In genomic region chr2:42261105-42262075, GRCm38 (mm10) we compare ENCODE assay signal across 30 mouse cellular contexts.
DNase-seq lines count a peak whose midpoint lies in the region; ATAC-seq and TF ChIP-seq lines count a peak whose summit lies in the region.
"Had no signal": no experiment of that assay in that cellular context is flagged by ENCODE, and none has a peak within 500 bp of the region (broad histone marks: within the 10 kb centered on the region; RNA-seq: fewer than 3 reads in every experiment).

No protein-coding gene starts in this region.

- 0 out of 2 replicates have a peak, but pooled peaks have one; percentile 60 for ATAC-seq in hindbrain, embryonic 12.5 days (ENCODE audit: low FRiP score)
- no peak for ATAC-seq in hindbrain, embryonic 14.5 days (ENCODE audit: low FRiP score)
- peak; percentile 11; the same call in 1 of the 2 replicates for ATAC-seq in lung, embryonic 14.5 days (ENCODE audit: insufficient read depth)
- ATAC-seq in midbrain, embryonic 13.5 days: peak; percentile 89
- peak; percentile 54; the same call in 1 of the 2 replicates for ATAC-seq in midbrain, embryonic 16.5 days
- ATAC-seq: activated CD4-positive, CD25-positive, alpha-beta regulatory T cell, adult 4 months; forebrain, embryonic 15.5 days; hindbrain, postnatal 0 days; inflammation-experienced regulatory T-cells, adult 6 months had no signal

- no peak overlapping the region for H3K9ac ChIP-seq in hindbrain, embryonic 12.5 days
- no peak overlapping the region for H3K9ac ChIP-seq in hindbrain, embryonic 14.5 days
- H3K9ac ChIP-seq in lung, embryonic 14.5 days: no peak overlapping the region
- H3K9ac ChIP-seq in midbrain, embryonic 13.5 days (replicated peaks): no peak overlapping the region
- H3K9ac ChIP-seq in midbrain, embryonic 16.5 days (ENCODE audit: low read depth, low read length): no peak overlapping the region
- H3K9ac ChIP-seq: embryonic facial prominence, embryonic 13.5 days; forebrain, embryonic 12.5 days; forebrain, embryonic 15.5 days; heart, embryonic 13.5 days had no signal

- no peaks in the 10 kb centered on the region for H3K4me1 ChIP-seq in hindbrain, embryonic 12.5 days
- H3K4me1 ChIP-seq in hindbrain, embryonic 14.5 days (replicated peaks; ENCODE audit: control insufficient read depth, insufficient read depth, low read length): no peaks in the 10 kb centered on the region
- H3K4me1 ChIP-seq in lung, embryonic 14.5 days (ENCODE audit: insufficient read depth): no peaks in the 10 kb centered on the region
- peaks cover 3% of the 10 kb centered on the region; the same call in 1 of the 2 replicates for H3K4me1 ChIP-seq in midbrain, embryonic 13.5 days (replicated peaks)
- H3K4me1 ChIP-seq in midbrain, embryonic 10.5 days: no peaks in the 10 kb centered on the region
- no peaks in the 10 kb centered on the region for H3K4me1 ChIP-seq in midbrain, embryonic 16.5 days (ENCODE audit: control insufficient read depth, insufficient read depth, low read length)
- H3K4me1 ChIP-seq: embryonic facial prominence, embryonic 10.5 days; embryonic facial prominence, embryonic 13.5 days; forebrain, embryonic 12.5 days; forebrain, embryonic 15.5 days; heart, embryonic 10.5 days had no signal

- no peak overlapping the region for H3K27ac ChIP-seq in hindbrain, embryonic 12.5 days
- H3K27ac ChIP-seq in hindbrain, embryonic 14.5 days: no peak overlapping the region
- H3K27ac ChIP-seq in lung, embryonic 14.5 days (ENCODE audit: low read depth): no peak overlapping the region
- no peak overlapping the region for H3K27ac ChIP-seq in midbrain, embryonic 13.5 days
- no peak overlapping the region for H3K27ac ChIP-seq in midbrain, embryonic 10.5 days (replicated peaks)
- no peak overlapping the region for H3K27ac ChIP-seq in midbrain, embryonic 16.5 days (ENCODE audit: low read length)
- H3K27ac ChIP-seq: embryonic facial prominence, embryonic 10.5 days; embryonic facial prominence, embryonic 13.5 days; forebrain, embryonic 12.5 days; forebrain, embryonic 15.5 days; heart, adult 2 months; heart, embryonic 10.5 days; heart, embryonic 13.5 days; hindbrain, postnatal 0 days had no signal

- H3K9me3 ChIP-seq in hindbrain, embryonic 12.5 days (replicated peaks): no peaks in the 10 kb centered on the region
- no peaks in the 10 kb centered on the region for H3K9me3 ChIP-seq in hindbrain, embryonic 14.5 days (ENCODE audit: control insufficient read depth, low read length)
- H3K9me3 ChIP-seq in lung, embryonic 14.5 days (ENCODE audit: low read depth, low read length): no peaks in the 10 kb centered on the region
- no peaks in the 10 kb centered on the region for H3K9me3 ChIP-seq in midbrain, embryonic 13.5 days
- H3K9me3 ChIP-seq in midbrain, embryonic 10.5 days (replicated peaks): no peaks in the 10 kb centered on the region
- H3K9me3 ChIP-seq in midbrain, embryonic 16.5 days (replicated peaks; ENCODE audit: control insufficient read depth, low read length, poor library complexity, severe bottlenecking): no peaks in the 10 kb centered on the region
- H3K9me3 ChIP-seq: embryonic facial prominence, embryonic 10.5 days; embryonic facial prominence, embryonic 13.5 days; forebrain, embryonic 12.5 days; forebrain, embryonic 15.5 days; heart, embryonic 10.5 days; heart, embryonic 13.5 days had no signal

- no peak for TF ChIP-seq CTCF in lung, embryonic 14.5 days (IDR thresholded peaks at IDR 0.05; ENCODE audit: low read depth)

- 74% methylated on average over 5 of the region's 5 CpGs for WGBS in hindbrain, embryonic 12.5 days
- 78% methylated on average over 5 of the region's 5 CpGs for WGBS in hindbrain, embryonic 14.5 days
- 47% methylated on average over 5 of the region's 5 CpGs for WGBS in lung, embryonic 14.5 days
- WGBS in midbrain, embryonic 13.5 days: 69% methylated on average over 5 of the region's 5 CpGs
- 90% methylated on average over 5 of the region's 5 CpGs for WGBS in midbrain, embryonic 10.5 days
- 57% methylated on average over 5 of the region's 5 CpGs for WGBS in midbrain, embryonic 16.5 days

- no peak for DNase-seq in hindbrain, embryonic 14.5 days (ENCODE audit: low spot score)
- DNase-seq in lung, embryonic 14.5 days: no peak
- DNase-seq in lung, postnatal 36 days: no peak
- no peak for DNase-seq in midbrain, embryonic 10.5 days (ENCODE audit: low spot score)
- DNase-seq in ovary, postnatal 10 days (ENCODE audit: low spot score): no peak
- DNase-seq: adrenal gland, adult 8-10 months; adrenal gland, postnatal 25 days; B cell, adult 2 months; cerebellum, adult 11-12 months; cerebellum, adult 8-10 months; cerebellum, postnatal 36 days; embryo, embryonic 11 days; gastrocnemius, postnatal 25 days; heart, adult 2 months; heart, postnatal 14 days; heart, postnatal 4 days had no signal

- H3K27me3 ChIP-seq in hindbrain, embryonic 12.5 days: no peaks in the 10 kb centered on the region
- H3K27me3 ChIP-seq in hindbrain, embryonic 14.5 days (ENCODE audit: control insufficient read depth, insufficient read depth, low read length): no peaks in the 10 kb centered on the region
- no peaks in the 10 kb centered on the region for H3K27me3 ChIP-seq in lung, embryonic 14.5 days (ENCODE audit: insufficient read depth, low read length)
- H3K27me3 ChIP-seq in midbrain, embryonic 13.5 days: no peaks in the 10 kb centered on the region
- no peaks in the 10 kb centered on the region for H3K27me3 ChIP-seq in midbrain, embryonic 10.5 days (ENCODE audit: low read depth, poor library complexity, severe bottlenecking)
- H3K27me3 ChIP-seq in midbrain, embryonic 16.5 days (ENCODE audit: control insufficient read depth, insufficient read depth, low read depth, low read length): no peaks in the 10 kb centered on the region
- H3K27me3 ChIP-seq: CH12.LX; embryonic facial prominence, embryonic 13.5 days; forebrain, embryonic 12.5 days; forebrain, embryonic 15.5 days; heart, embryonic 13.5 days had no signal

- no peak overlapping the region for H3K4me3 ChIP-seq in hindbrain, embryonic 12.5 days
- H3K4me3 ChIP-seq in hindbrain, embryonic 14.5 days (replicated peaks; ENCODE audit: low read length): no peak overlapping the region
- H3K4me3 ChIP-seq in lung, embryonic 14.5 days (ENCODE audit: low read depth, low read length): no peak overlapping the region
- no peak overlapping the region for H3K4me3 ChIP-seq in midbrain, embryonic 13.5 days (replicated peaks)
- H3K4me3 ChIP-seq in midbrain, embryonic 10.5 days: no peak overlapping the region
- no peak overlapping the region for H3K4me3 ChIP-seq in midbrain, embryonic 16.5 days (ENCODE audit: low read depth, low read length)
- H3K4me3 ChIP-seq: embryonic facial prominence, embryonic 10.5 days; embryonic facial prominence, embryonic 13.5 days; erythroblast, embryonic 14.5 days; forebrain, embryonic 12.5 days; forebrain, embryonic 15.5 days; heart, adult 2 months; heart, embryonic 10.5 days; heart, embryonic 13.5 days had no signal

- H3K36me3 ChIP-seq in hindbrain, embryonic 12.5 days: no peaks in the 10 kb centered on the region
- no peaks in the 10 kb centered on the region for H3K36me3 ChIP-seq in hindbrain, embryonic 14.5 days (replicated peaks; ENCODE audit: control insufficient read depth, insufficient read depth)
- H3K36me3 ChIP-seq in lung, embryonic 14.5 days (ENCODE audit: insufficient read depth): no peaks in the 10 kb centered on the region
- no peaks in the 10 kb centered on the region for H3K36me3 ChIP-seq in midbrain, embryonic 13.5 days
- no peaks in the 10 kb centered on the region for H3K36me3 ChIP-seq in midbrain, embryonic 10.5 days
- H3K36me3 ChIP-seq in midbrain, embryonic 16.5 days (ENCODE audit: control insufficient read depth, insufficient read depth, low read length): no peaks in the 10 kb centered on the region
- H3K36me3 ChIP-seq: embryonic facial prominence, embryonic 10.5 days; embryonic facial prominence, embryonic 13.5 days; forebrain, embryonic 12.5 days; forebrain, embryonic 15.5 days; heart, embryonic 10.5 days; heart, embryonic 13.5 days had no signal

- H3K4me2 ChIP-seq in hindbrain, embryonic 12.5 days (replicated peaks): no peak overlapping the region
- H3K4me2 ChIP-seq in hindbrain, embryonic 14.5 days (replicated peaks): no peak overlapping the region
- no peak overlapping the region for H3K4me2 ChIP-seq in lung, embryonic 14.5 days
- no peak overlapping the region for H3K4me2 ChIP-seq in midbrain, embryonic 13.5 days (replicated peaks)
- no peak overlapping the region for H3K4me2 ChIP-seq in midbrain, embryonic 16.5 days (ENCODE audit: low read length)
- H3K4me2 ChIP-seq: embryonic facial prominence, embryonic 13.5 days; forebrain, embryonic 12.5 days; forebrain, embryonic 15.5 days; heart, embryonic 13.5 days had no signal
